Mouse (Mus musculus) stomach, postnatal 0 days (tissue): Measurements from ENCODE around the gene Pfpl.

Source experiments
- CTCF ChIP-seq: IDR thresholded peaks from 2 replicates; pipeline ENCODE4 v1.5.1; 2016; ENCODE audit warnings: antibody characterized with exemption, low read depth, mild to moderate bottlenecking, moderate library complexity
- EP300 ChIP-seq: optimal IDR thresholded peaks from 2 replicates; pipeline ENCODE3; 2016; ENCODE audit warnings: antibody characterized with exemption

DNA sequence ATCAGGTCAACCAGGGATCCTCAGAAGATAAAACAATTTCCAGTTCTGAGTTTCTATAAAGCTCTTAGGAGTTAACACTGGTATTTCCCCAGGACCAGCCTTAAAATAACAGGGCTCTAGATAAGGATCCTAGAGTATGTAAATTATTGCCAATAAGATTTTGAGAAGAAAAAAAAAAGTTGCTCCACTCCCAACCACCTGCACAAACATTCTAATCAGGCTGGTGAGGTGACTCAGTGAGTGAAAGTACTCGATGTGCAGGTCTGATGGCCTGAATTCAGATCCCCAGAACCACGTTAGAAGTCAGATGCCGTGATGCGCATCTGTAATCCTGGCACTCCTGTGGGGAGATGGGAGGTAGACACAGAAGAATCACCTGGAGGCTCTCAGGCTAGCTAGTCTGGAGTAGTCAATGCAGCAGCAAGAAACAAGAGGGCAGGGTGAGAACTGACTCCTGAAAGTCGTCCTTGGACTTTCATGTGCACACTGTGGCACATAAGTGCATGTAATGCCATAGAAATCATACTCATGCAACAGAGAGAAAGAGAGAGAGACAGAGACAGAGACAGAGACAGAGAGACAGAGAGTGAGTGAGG is 44.8 kb downstream of the Pfpl start:
- no peak for TF ChIP-seq CTCF
- TF ChIP-seq EP300: no peak
